Mouse (Mus musculus): ENCODE results near the gene Rars. TPM values are rescaled to one million over a fixed set of nuclear protein-coding genes. Genes with fewer than 3 reads are reported as not detected.
A peak's percentile ranks its signal among the peaks of the same experiment; 100 is the strongest.

The Rars gene
- total RNA-seq, 1 experiment from 2014 or later, result 49.7 TPM

- no peak for ATAC-seq (ENCODE audit: extremely low read depth, insufficient number of reproducible peaks, low FRiP score, poor library complexity, severe bottlenecking)
Observed at GRCm38 (mm10) chr11:35780336-35780735, 54.0 kb downstream of the Rars start.

DNA sequence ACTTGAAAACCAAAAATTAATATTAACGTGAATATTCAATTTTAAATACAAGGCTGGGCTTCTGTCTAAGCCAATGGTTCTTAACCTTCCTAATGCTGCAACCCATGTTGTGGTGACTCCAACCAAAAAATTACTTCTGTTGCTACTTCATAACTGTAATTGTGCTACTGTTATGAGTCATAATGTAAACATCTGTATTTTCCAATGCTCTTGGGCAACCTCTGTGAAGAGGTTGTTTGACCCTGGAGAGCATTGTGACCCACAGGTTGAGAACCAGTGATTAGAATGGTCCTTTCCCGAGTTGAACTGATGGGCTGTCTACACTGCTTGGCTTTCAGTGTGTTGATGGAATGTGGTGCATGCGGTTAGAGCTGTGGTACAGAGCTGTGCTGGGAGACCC lies 57.9 kb downstream of the Rars start:
- ATAC-seq (ENCODE audit: extremely low read depth, insufficient number of reproducible peaks, low FRiP score, poor library complexity, severe bottlenecking), result no peak

- no peak for ATAC-seq (ENCODE audit: extremely low read depth, insufficient number of reproducible peaks, low FRiP score, poor library complexity, severe bottlenecking)
Observed at GRCm38 (mm10) chr11:35775606-35776005, 58.7 kb downstream of the Rars start.

GRCm38 (mm10) chr11:35770741-35771504 lies 63.4 kb downstream of the Rars start:
- ATAC-seq (ENCODE audit: extremely low read depth, insufficient number of reproducible peaks, low FRiP score, poor library complexity, severe bottlenecking), result no peak

- ATAC-seq (ENCODE audit: extremely low read depth, insufficient number of reproducible peaks, low FRiP score, poor library complexity, severe bottlenecking), result peak; percentile 26
Observed at GRCm38 (mm10) chr11:35769746-35770437, 64.4 kb downstream of the Rars start.

DNA sequence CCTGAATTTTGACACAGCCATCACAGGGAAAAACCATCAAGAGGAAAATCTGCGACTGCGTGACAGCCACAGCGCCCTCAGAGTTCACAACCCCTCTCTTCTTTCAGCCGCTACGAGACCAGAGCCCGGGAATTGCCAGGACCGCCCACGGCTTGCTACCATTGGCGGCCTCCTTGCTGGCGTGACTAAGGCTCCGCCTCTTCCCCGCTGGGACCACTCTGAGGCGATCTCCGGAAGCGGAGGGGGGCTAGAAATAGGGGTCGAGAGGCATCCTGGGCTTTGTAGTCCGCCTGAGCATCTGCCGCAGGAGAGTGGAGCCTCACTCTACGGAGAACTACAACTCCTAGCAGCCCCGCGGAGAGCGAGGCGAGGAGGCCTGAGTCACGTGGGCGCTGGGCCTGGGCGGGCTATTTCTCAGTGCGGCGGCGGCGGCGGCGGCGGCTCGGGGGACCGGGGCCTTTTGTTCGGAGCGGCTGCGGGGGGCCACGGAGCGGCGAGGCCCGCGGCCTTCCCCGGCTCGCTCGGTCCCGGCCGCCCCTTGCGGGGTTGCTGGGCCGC lies 65.0 kb downstream of the Rars start, which contains the start of gene Pank3:
Gene Pank3, plus strand, starts transcription at position 297 of the 558 bp plus-strand sequence.
- ATAC-seq (ENCODE audit: extremely low read depth, insufficient number of reproducible peaks, low FRiP score, poor library complexity, severe bottlenecking), result peak; percentile 98

GRCm38 (mm10) chr11:35766845-35767244 lies 67.5 kb downstream of the Rars start:
- ATAC-seq (ENCODE audit: extremely low read depth, insufficient number of reproducible peaks, low FRiP score, poor library complexity, severe bottlenecking), result no peak

- ATAC-seq (ENCODE audit: extremely low read depth, insufficient number of reproducible peaks, low FRiP score, poor library complexity, severe bottlenecking), result no peak
Observed at GRCm38 (mm10) chr11:35760627-35761003, 73.7 kb downstream of the Rars start.

- ATAC-seq (ENCODE audit: extremely low read depth, insufficient number of reproducible peaks, low FRiP score, poor library complexity, severe bottlenecking), result no peak
Observed at GRCm38 (mm10) chr11:35760001-35760626, 74.2 kb downstream of the Rars start.

Other genes with a start within 250 kb of the Rars start
- gene Pank3, start 65.0 kb downstream of the Rars start, total RNA-seq (2017), result 35.1 TPM in 2 replicates
- gene Fbll1, start 35.6 kb downstream of the Rars start, total RNA-seq (2017), result not detected in 2 replicates
- gene Wwc1, start 146.0 kb upstream of the Rars start, total RNA-seq (2017), result 0.23 and 0.25 TPM in 2 replicates